Mouse (Mus musculus): ENCODE data around the gene Syngap1. TPM values are rescaled to one million over a fixed set of nuclear protein-coding genes. Genes with fewer than 3 reads are reported as not detected.

The Syngap1 gene
- under 1 TPM; 0.06 to 0.20 TPM for polyA plus RNA-seq (2017; shearing (Covaris generic))

GRCm38 (mm10) chr17:26941031-26941789 lies at the start of gene Syngap1:
Gene Syngap1 (plus strand): TSS chr17:26941253.

GRCm38 (mm10) chr17:26916711-26917482 lies 24.2 kb upstream of the Syngap1 start, which contains the start of gene Kifc5b:
Gene Kifc5b (plus strand): TSS chr17:26917091.

GRCm38 (mm10) chr17:26932839-26933398 lies 8.1 kb upstream of the Syngap1 start, which contains the start of gene Phf1:
Gene Phf1 (plus strand): TSS chr17:26933052.

GRCm38 (mm10) chr17:26939178-26939972 lies 1.7 kb upstream of the Syngap1 start, which contains the start of gene Cuta:
Gene Cuta (minus strand): TSS chr17:26939569.

GRCm38 (mm10) chr17:26972703-26973574 lies 31.9 kb downstream of the Syngap1 start, which contains the start of gene Zbtb9:
Gene Zbtb9 (plus strand): TSS chr17:26973167.

Other genes starting within 250 kb of the Syngap1 start
- 10 to 100 TPM; 66.5 to 69.1 TPM for gene Crebrf, start 225.6 kb upstream of the Syngap1 start, polyA plus RNA-seq (2017; shearing (Covaris generic))
- 10 to 100 TPM; 29.3 to 35.4 TPM for gene Bnip1, start 160.2 kb upstream of the Syngap1 start, polyA plus RNA-seq (2017; shearing (Covaris generic))
- gene Nkx2-5, start 96.2 kb upstream of the Syngap1 start, polyA plus RNA-seq (2017; shearing (Covaris generic)) = not detected
- 1 to 10 TPM; 2.2 TPM for gene Kifc5b, start 24.2 kb upstream of the Syngap1 start, polyA plus RNA-seq (2017; shearing (Covaris generic))
- gene Phf1, start 8.2 kb upstream of the Syngap1 start, polyA plus RNA-seq (2017; shearing (Covaris generic)) = 10 to 100 TPM; 78.1 to 79.1 TPM
- gene Cuta, start 1.7 kb upstream of the Syngap1 start, polyA plus RNA-seq (2017; shearing (Covaris generic)) = 100 to 1,000 TPM; 159 to 171 TPM
- gene Zbtb9, start 31.9 kb downstream of the Syngap1 start, polyA plus RNA-seq (2017; shearing (Covaris generic)) = 10 to 100 TPM; 29.4 to 30.1 TPM
- gene Bak1, start 87.8 kb downstream of the Syngap1 start, polyA plus RNA-seq (2017; shearing (Covaris generic)) = 1 to 10 TPM; 4.7 to 5.4 TPM
- gene Itpr3, start 116.1 kb downstream of the Syngap1 start, polyA plus RNA-seq (2017; shearing (Covaris generic)) = 10 to 100 TPM in 1 of 2 experiments, 1 to 10 TPM in 1; 9.2 to 17.0 TPM
- gene Uqcc2, start 192.7 kb downstream of the Syngap1 start, polyA plus RNA-seq (2017; shearing (Covaris generic)) = 100 to 1,000 TPM; 103 to 113 TPM
- under 1 TPM in 1 of 2 experiments, not detected in 1; 0.15 TPM for gene Ip6k3, start 226.5 kb downstream of the Syngap1 start, polyA plus RNA-seq (2017; shearing (Covaris generic))